Mouse (Mus musculus): Measurements from ENCODE around the gene Cnot6. TPM values are rescaled to one million over a fixed set of nuclear protein-coding genes. Genes with fewer than 3 reads are reported as not detected.

Cnot6 gene
- polyA plus RNA-seq, 1 experiment from 2014 or later = 34.8 TPM

Other genes with a start within 250 kb of the Cnot6 start
- gene Olfr1386, start 247.7 kb downstream of the Cnot6 start, polyA plus RNA-seq (2014; fragmentation: Nextera tagmentation; extraction: Ambion mirVana) = not detected in 2 replicates
- gene Olfr1385, start 223.7 kb downstream of the Cnot6 start, polyA plus RNA-seq (2014; fragmentation: Nextera tagmentation; extraction: Ambion mirVana) = not detected in 2 replicates
- gene Olfr1384, start 206.0 kb downstream of the Cnot6 start, polyA plus RNA-seq (2014; fragmentation: Nextera tagmentation; extraction: Ambion mirVana) = not detected in 2 replicates
- not detected in 2 replicates for gene Olfr1383, start 193.1 kb downstream of the Cnot6 start, polyA plus RNA-seq (2014; fragmentation: Nextera tagmentation; extraction: Ambion mirVana)
- gene Olfr1382, start 184.5 kb downstream of the Cnot6 start, polyA plus RNA-seq (2014; fragmentation: Nextera tagmentation; extraction: Ambion mirVana) = not detected in 2 replicates
- not detected in 2 replicates for gene Olfr1381, start 169.3 kb downstream of the Cnot6 start, polyA plus RNA-seq (2014; fragmentation: Nextera tagmentation; extraction: Ambion mirVana)
- gene Olfr1380, start 155.8 kb downstream of the Cnot6 start, polyA plus RNA-seq (2014; fragmentation: Nextera tagmentation; extraction: Ambion mirVana) = not detected in 2 replicates
- gene Flt4, start 103.5 kb downstream of the Cnot6 start, polyA plus RNA-seq (2014; fragmentation: Nextera tagmentation; extraction: Ambion mirVana) = 9.2 and 9.9 TPM in 2 replicates
- gene Scgb3a1, start 49.1 kb downstream of the Cnot6 start, polyA plus RNA-seq (2014; fragmentation: Nextera tagmentation; extraction: Ambion mirVana) = not detected in 2 replicates
- 6.2 and 6.5 TPM in 2 replicates for gene Gfpt2, start 81.5 kb upstream of the Cnot6 start, polyA plus RNA-seq (2014; fragmentation: Nextera tagmentation; extraction: Ambion mirVana)
- gene Mapk9, start 134.0 kb upstream of the Cnot6 start, polyA plus RNA-seq (2014; fragmentation: Nextera tagmentation; extraction: Ambion mirVana) = 47.5 and 52.3 TPM in 2 replicates
- gene Rasgef1c, start 189.1 kb upstream of the Cnot6 start, polyA plus RNA-seq (2014; fragmentation: Nextera tagmentation; extraction: Ambion mirVana) = not detected in 2 replicates

Data from liver, embryonic 11.5 days (tissue).